Mouse (Mus musculus): ENCODE results near the gene Dnm3. TPM values are rescaled to one million over a fixed set of nuclear protein-coding genes. Genes with fewer than 3 reads are reported as not detected.

Dnm3 gene
- polyA plus RNA-seq, 1 experiment: 1.6 TPM

DNA sequence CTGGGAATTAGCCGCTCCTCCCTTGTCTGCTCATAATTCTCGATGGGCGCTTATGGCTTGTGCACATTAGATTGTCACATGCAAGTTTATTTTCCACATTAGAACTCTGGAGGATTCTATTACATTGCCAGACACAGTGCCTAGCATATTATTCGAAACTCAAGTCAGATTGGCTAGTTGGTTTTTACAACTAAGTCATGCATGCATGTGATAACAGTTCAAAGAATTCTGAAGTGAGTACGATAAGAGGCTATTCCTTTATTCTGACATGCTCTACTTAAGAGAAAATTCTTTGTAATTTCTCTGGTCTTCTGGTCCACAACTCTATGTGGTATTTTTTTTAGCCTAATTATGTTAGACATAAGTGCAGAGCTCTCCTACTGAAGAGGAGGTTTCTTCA lies 320.2 kb downstream of the Dnm3 start:
- H3K4me3 ChIP-seq (ENCODE audit: insufficient read depth, poor library complexity, severe bottlenecking): no peak overlapping the region
- no peaks in the 10 kb centered on the region for H3K79me2 ChIP-seq (ENCODE audit: control insufficient read depth, insufficient read depth)
- TF ChIP-seq CEBPB (IDR thresholded peaks at IDR 0.05; ENCODE audit: low read depth): no peak
- no peak for TF ChIP-seq FOSL1 (IDR thresholded peaks at IDR 0.05; ENCODE audit: insufficient read depth, low read length, poor library complexity, severe bottlenecking)
- TF ChIP-seq MYOG (IDR thresholded peaks at IDR 0.05; ENCODE audit: control insufficient read depth, extremely low read depth, insufficient read length): no peak
- no peak for TF ChIP-seq MYOD1 (IDR thresholded peaks at IDR 0.05; ENCODE audit: control insufficient read depth, insufficient read length, low read depth)
- TF ChIP-seq MAX (IDR thresholded peaks at IDR 0.05): no peak
- no peak for TF ChIP-seq USF1 (IDR thresholded peaks at IDR 0.05; ENCODE audit: low read depth)
- no peak for TF ChIP-seq CTCF (IDR thresholded peaks at IDR 0.05; ENCODE audit: control insufficient read depth, insufficient read depth, insufficient read length)
- H3K27me3 ChIP-seq (ENCODE audit: control insufficient read depth, insufficient read depth, insufficient read length): no peaks in the 10 kb centered on the region
- no peaks in the 10 kb centered on the region for H3K36me3 ChIP-seq (ENCODE audit: control insufficient read depth, insufficient read depth)
- H3K79me3 ChIP-seq (ENCODE audit: low read depth): no peaks in the 10 kb centered on the region
- no peak overlapping the region for H3ac ChIP-seq (ENCODE audit: control insufficient read depth, insufficient read length, low read depth)

DNA sequence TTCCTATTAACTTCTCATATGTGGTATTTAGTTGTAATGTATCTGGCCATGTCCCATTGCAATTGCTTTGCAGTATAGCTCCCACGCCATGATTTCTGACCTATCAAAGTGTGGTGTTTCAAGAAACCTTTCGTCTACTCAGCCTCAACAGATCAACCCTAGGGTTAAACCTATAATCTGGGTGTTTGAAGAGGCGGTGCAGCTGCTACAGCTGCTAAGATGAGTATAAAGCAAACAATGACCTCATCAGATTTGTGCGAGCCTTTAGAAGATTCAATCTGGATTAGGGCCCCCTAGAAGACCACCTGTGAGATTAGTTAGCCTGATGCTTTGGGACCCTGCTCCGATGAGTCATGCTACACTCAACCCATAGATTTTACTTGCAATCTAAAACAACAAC lies 321.0 kb downstream of the Dnm3 start:
- no peaks in the 10 kb centered on the region for H3K27me3 ChIP-seq (ENCODE audit: control insufficient read depth, insufficient read depth, insufficient read length)
- no peaks in the 10 kb centered on the region for H3K36me3 ChIP-seq (ENCODE audit: control insufficient read depth, insufficient read depth)
- TF ChIP-seq MYOD1 (IDR thresholded peaks at IDR 0.05; ENCODE audit: control insufficient read depth, insufficient read length, low read depth) (no peak), FOSL1 (IDR thresholded peaks at IDR 0.05; ENCODE audit: insufficient read depth, low read length, poor library complexity, severe bottlenecking) (no peak), CEBPB (IDR thresholded peaks at IDR 0.05; ENCODE audit: low read depth) (no peak)
- no peaks in the 10 kb centered on the region for H3K79me2 ChIP-seq (ENCODE audit: control insufficient read depth, insufficient read depth)
- no peak overlapping the region for H3ac ChIP-seq (ENCODE audit: control insufficient read depth, insufficient read length, low read depth)
- H3K79me3 ChIP-seq (ENCODE audit: low read depth): no peaks in the 10 kb centered on the region
- H3K4me3 ChIP-seq (ENCODE audit: insufficient read depth, poor library complexity, severe bottlenecking): no peak overlapping the region

DNA sequence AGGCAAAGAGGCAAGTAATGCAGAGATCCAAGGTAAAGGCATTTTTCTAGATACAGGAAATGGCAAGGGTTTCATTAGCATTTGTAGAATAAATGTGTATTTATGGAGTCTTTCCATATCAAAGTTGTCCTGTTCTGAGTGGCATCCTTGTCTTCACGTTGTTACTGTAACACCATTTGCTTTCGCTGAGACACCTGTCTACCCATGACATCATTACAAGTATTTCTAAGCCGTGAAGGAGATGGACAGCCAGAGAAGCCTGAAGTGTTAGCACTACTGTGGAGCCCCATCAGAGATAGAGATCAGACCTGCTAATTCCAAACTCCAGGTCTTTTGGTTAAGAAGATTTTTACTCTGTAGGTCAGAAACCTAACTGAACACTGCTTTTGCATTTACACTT lies 322.3 kb downstream of the Dnm3 start:
- Histone ChIP-seq H3K79me3 (ENCODE audit: low read depth) (no peaks in the 10 kb centered on the region), H3K36me3 (ENCODE audit: control insufficient read depth, insufficient read depth) (no peaks in the 10 kb centered on the region)

DNA sequence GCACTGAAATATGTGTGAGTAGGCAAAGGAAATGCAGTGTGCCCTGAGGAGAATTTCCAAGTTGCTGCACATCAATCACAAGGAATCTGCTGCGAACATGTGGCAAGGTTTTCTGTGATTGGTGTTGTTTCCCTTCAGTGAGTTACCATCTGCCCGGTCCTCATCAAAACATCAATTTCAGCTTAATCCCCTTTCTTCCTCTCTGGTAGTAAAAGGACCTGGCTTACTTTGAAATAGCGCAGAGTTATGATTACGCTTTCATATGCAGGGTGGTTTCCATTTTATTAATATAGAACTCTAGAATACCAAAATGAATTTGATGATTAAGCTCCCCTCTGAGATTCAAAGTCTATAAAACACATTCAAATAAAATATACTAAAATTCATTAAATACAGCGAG lies 324.7 kb downstream of the Dnm3 start:
- Histone ChIP-seq H3K36me3 (ENCODE audit: control insufficient read depth, insufficient read depth) (no peaks in the 10 kb centered on the region), H3K4me3 (ENCODE audit: insufficient read depth, poor library complexity, severe bottlenecking) (no peak overlapping the region), H3K27me3 (ENCODE audit: control insufficient read depth, insufficient read depth, insufficient read length) (no peaks in the 10 kb centered on the region), H3K79me3 (ENCODE audit: low read depth) (no peaks in the 10 kb centered on the region), H3ac (ENCODE audit: control insufficient read depth, insufficient read length, low read depth) (no peak overlapping the region), H3K79me2 (ENCODE audit: control insufficient read depth, insufficient read depth) (no peaks in the 10 kb centered on the region)
- no peak for TF ChIP-seq CEBPB (IDR thresholded peaks at IDR 0.05; ENCODE audit: low read depth)
- TF ChIP-seq MYOG (IDR thresholded peaks at IDR 0.05; ENCODE audit: control insufficient read depth, extremely low read depth, insufficient read length): no peak
- TF ChIP-seq USF1 (IDR thresholded peaks at IDR 0.05; ENCODE audit: low read depth): no peak
- no peak for TF ChIP-seq CTCF (IDR thresholded peaks at IDR 0.05; ENCODE audit: control insufficient read depth, insufficient read depth, insufficient read length)
- no peak for TF ChIP-seq MYOD1 (IDR thresholded peaks at IDR 0.05; ENCODE audit: control insufficient read depth, insufficient read length, low read depth)
- TF ChIP-seq FOSL1 (IDR thresholded peaks at IDR 0.05; ENCODE audit: insufficient read depth, low read length, poor library complexity, severe bottlenecking): no peak
- no peak for TF ChIP-seq MAX (IDR thresholded peaks at IDR 0.05)

More for the DNA sequence above, 322.3 kb downstream of the Dnm3 start:
- Histone ChIP-seq H3ac (ENCODE audit: control insufficient read depth, insufficient read length, low read depth) (no peak overlapping the region), H3K27me3 (ENCODE audit: control insufficient read depth, insufficient read depth, insufficient read length) (no peaks in the 10 kb centered on the region), H3K79me2 (ENCODE audit: control insufficient read depth, insufficient read depth) (no peaks in the 10 kb centered on the region), H3K4me3 (ENCODE audit: insufficient read depth, poor library complexity, severe bottlenecking) (no peak overlapping the region)
- TF ChIP-seq CEBPB (IDR thresholded peaks at IDR 0.05; ENCODE audit: low read depth) (no peak), FOSL1 (IDR thresholded peaks at IDR 0.05; ENCODE audit: insufficient read depth, low read length, poor library complexity, severe bottlenecking) (no peak), CTCF (IDR thresholded peaks at IDR 0.05; ENCODE audit: control insufficient read depth, insufficient read depth, insufficient read length) (no peak), MYOD1 (IDR thresholded peaks at IDR 0.05; ENCODE audit: control insufficient read depth, insufficient read length, low read depth) (no peak), USF1 (IDR thresholded peaks at IDR 0.05; ENCODE audit: low read depth) (no peak), MAX (IDR thresholded peaks at IDR 0.05) (no peak), MYOG (IDR thresholded peaks at IDR 0.05; ENCODE audit: control insufficient read depth, extremely low read depth, insufficient read length) (no peak)

DNA sequence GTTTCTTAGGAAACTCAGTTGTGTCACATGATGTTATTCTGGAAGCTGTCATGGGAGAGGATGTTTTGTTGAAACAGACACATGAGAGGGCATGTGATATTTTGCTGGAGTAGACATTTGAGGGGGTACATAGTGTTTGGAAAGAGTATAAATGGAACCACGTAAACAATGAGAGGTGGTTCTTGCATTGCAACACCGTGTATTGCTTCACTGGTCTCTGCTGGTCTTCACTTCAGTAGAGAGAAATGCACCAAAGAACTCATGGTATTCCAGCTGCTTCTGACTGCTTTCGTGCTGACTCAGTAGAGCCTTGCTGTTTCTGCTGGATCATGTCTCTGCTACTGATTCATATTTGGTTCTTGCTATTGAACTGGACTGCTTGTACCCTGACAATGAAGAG lies 328.1 kb downstream of the Dnm3 start:
- Histone ChIP-seq H3ac (ENCODE audit: control insufficient read depth, insufficient read length, low read depth) (no peak overlapping the region), H3K36me3 (ENCODE audit: control insufficient read depth, insufficient read depth) (no peaks in the 10 kb centered on the region), H3K79me2 (ENCODE audit: control insufficient read depth, insufficient read depth) (no peaks in the 10 kb centered on the region), H3K4me3 (ENCODE audit: insufficient read depth, poor library complexity, severe bottlenecking) (no peak overlapping the region), H3K27me3 (ENCODE audit: control insufficient read depth, insufficient read depth, insufficient read length) (no peaks in the 10 kb centered on the region), H3K79me3 (ENCODE audit: low read depth) (no peaks in the 10 kb centered on the region)
- TF ChIP-seq USF1 (IDR thresholded peaks at IDR 0.05; ENCODE audit: low read depth) (no peak), FOSL1 (IDR thresholded peaks at IDR 0.05; ENCODE audit: insufficient read depth, low read length, poor library complexity, severe bottlenecking) (no peak), MYOD1 (IDR thresholded peaks at IDR 0.05; ENCODE audit: control insufficient read depth, insufficient read length, low read depth) (no peak), MAX (IDR thresholded peaks at IDR 0.05) (no peak), CEBPB (IDR thresholded peaks at IDR 0.05; ENCODE audit: low read depth) (no peak), CTCF (IDR thresholded peaks at IDR 0.05; ENCODE audit: control insufficient read depth, insufficient read depth, insufficient read length) (no peak), MYOG (IDR thresholded peaks at IDR 0.05; ENCODE audit: control insufficient read depth, extremely low read depth, insufficient read length) (no peak)

DNA sequence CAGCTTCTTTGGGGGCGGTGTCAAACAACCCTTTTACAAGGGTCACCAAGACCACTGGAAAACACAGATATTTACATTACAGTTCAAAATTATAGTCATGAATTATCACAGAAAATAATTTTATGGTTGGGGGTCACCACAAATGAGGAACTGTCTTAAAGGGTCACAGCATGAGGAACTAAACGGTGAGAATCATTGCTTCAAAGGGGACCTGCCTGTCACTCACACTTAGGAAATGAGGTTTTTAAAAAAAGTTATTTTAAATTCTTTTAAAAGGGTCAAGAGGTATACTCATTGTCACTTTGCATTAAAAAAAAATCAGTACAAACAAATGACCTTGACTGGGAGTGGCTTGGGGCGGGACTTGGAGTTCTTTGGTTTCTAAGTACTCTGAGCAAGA lies 330.3 kb downstream of the Dnm3 start:
- no peak overlapping the region for H3ac ChIP-seq (ENCODE audit: control insufficient read depth, insufficient read length, low read depth)
- H3K79me2 ChIP-seq (ENCODE audit: control insufficient read depth, insufficient read depth): no peaks in the 10 kb centered on the region

More for the DNA sequence above, 330.3 kb downstream of the Dnm3 start:
- H3K27me3 ChIP-seq (ENCODE audit: control insufficient read depth, insufficient read depth, insufficient read length): no peaks in the 10 kb centered on the region
- no peak overlapping the region for H3K4me3 ChIP-seq (ENCODE audit: insufficient read depth, poor library complexity, severe bottlenecking)
- H3K36me3 ChIP-seq (ENCODE audit: control insufficient read depth, insufficient read depth): no peaks in the 10 kb centered on the region
- no peaks in the 10 kb centered on the region for H3K79me3 ChIP-seq (ENCODE audit: low read depth)
- TF ChIP-seq MAX (IDR thresholded peaks at IDR 0.05): no peak
- no peak for TF ChIP-seq CEBPB (IDR thresholded peaks at IDR 0.05; ENCODE audit: low read depth)
- no peak for TF ChIP-seq MYOG (IDR thresholded peaks at IDR 0.05; ENCODE audit: control insufficient read depth, extremely low read depth, insufficient read length)
- no peak for TF ChIP-seq CTCF (IDR thresholded peaks at IDR 0.05; ENCODE audit: control insufficient read depth, insufficient read depth, insufficient read length)
- TF ChIP-seq MYOD1 (IDR thresholded peaks at IDR 0.05; ENCODE audit: control insufficient read depth, insufficient read length, low read depth): no peak
- TF ChIP-seq USF1 (IDR thresholded peaks at IDR 0.05; ENCODE audit: low read depth): no peak
- TF ChIP-seq FOSL1 (IDR thresholded peaks at IDR 0.05; ENCODE audit: insufficient read depth, low read length, poor library complexity, severe bottlenecking): no peak

Measured in C2C12 (cell line).